Mouse (Mus musculus): ENCODE data around the gene Lims1. TPM values are rescaled to one million over a fixed set of nuclear protein-coding genes. Genes with fewer than 3 reads are reported as not detected.

The Lims1 gene
- polyA plus RNA-seq, 1 experiment from 2014 or later, result 61.0 TPM

Other genes starting within 250 kb of the Lims1 start
- not detected in 2 replicates for gene AW822073, start 98.5 kb upstream of the Lims1 start, polyA plus RNA-seq (2015; fragmentation: Nextera tagmentation; extraction: Ambion mirVana)
- not detected in 2 replicates for gene Duxf3, start 90.8 kb upstream of the Lims1 start, polyA plus RNA-seq (2015; fragmentation: Nextera tagmentation; extraction: Ambion mirVana)
- gene Gm4981, start 86.8 kb upstream of the Lims1 start, polyA plus RNA-seq (2015; fragmentation: Nextera tagmentation; extraction: Ambion mirVana), result not detected in 2 replicates
- 61.2 and 72.2 TPM in 2 replicates for gene Gcc2, start 68.0 kb upstream of the Lims1 start, polyA plus RNA-seq (2015; fragmentation: Nextera tagmentation; extraction: Ambion mirVana)
- gene Ranbp2, start 123.5 kb downstream of the Lims1 start, polyA plus RNA-seq (2015; fragmentation: Nextera tagmentation; extraction: Ambion mirVana), result 12.5 and 14.1 TPM in 2 replicates
- 9.2 and 9.4 TPM in 2 replicates for gene Ccdc138, start 174.5 kb downstream of the Lims1 start, polyA plus RNA-seq (2015; fragmentation: Nextera tagmentation; extraction: Ambion mirVana)